Mouse (Mus musculus): ENCODE results near the gene Hnf4a. TPM values are rescaled to one million over a fixed set of nuclear protein-coding genes. Genes with fewer than 3 reads are reported as not detected.

Hnf4a gene
- total and polyA plus RNA-seq, 3 experiments = 0.39 to 1.1 TPM; not detected in 1

DNA sequence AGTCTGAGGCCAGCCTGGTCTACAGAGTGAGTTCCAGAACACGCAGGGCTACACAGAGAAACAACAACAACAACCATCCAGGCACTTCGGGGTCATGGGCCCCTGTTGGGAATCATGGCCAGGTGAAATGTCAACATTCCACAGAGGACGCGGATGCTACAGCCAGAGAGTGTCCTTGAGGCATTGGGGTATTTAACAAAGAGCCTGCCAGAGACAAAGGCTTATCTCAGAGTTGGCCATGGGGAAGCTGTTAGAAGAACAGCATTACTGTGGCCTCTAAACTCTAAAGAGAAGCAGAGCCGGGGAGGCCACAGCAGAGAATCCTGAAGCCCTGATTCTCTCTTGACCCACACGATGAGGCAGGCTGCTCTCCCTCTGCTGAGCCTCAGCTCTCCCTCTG, 37.7 kb upstream of the Hnf4a start:
- H3K4me3 ChIP-seq (ENCODE audit: control insufficient read depth in 1 of 2, insufficient read depth in 1 of 2, low read depth in 2 of 2, low read length in 2 of 2) = no peak overlapping the region
- TF ChIP-seq MAFK (IDR thresholded peaks at IDR 0.05; ENCODE audit: borderline replicate concordance, low read depth, low read length) = no peak
- no peak for TF ChIP-seq EP300 (IDR thresholded peaks at IDR 0.05; ENCODE audit: low read depth in 1 of 2, low read length in 2 of 2)
- no peak for TF ChIP-seq ETS1 (IDR thresholded peaks at IDR 0.05; ENCODE audit: low read depth, low read length)
- no peak for TF ChIP-seq MYB (IDR thresholded peaks at IDR 0.05; ENCODE audit: low read depth, low read length)
- no peak for TF ChIP-seq CHD2 (IDR thresholded peaks at IDR 0.05; ENCODE audit: low read length)
- no peak for TF ChIP-seq POLR2AphosphoS2 (IDR thresholded peaks at IDR 0.05; ENCODE audit: low read length)
- TF ChIP-seq BHLHE40 (IDR thresholded peaks at IDR 0.05; ENCODE audit: borderline replicate concordance, low read depth, low read length) = no peak
- TF ChIP-seq ZC3H11A (IDR thresholded peaks at IDR 0.05; ENCODE audit: low read depth, low read length) = no peak
- TF ChIP-seq USF2 (IDR thresholded peaks at IDR 0.05; ENCODE audit: borderline replicate concordance in 1 of 2, insufficient read depth in 1 of 2, low read depth in 1 of 2, low read length in 2 of 2) = no peak
- TF ChIP-seq USF1 (IDR thresholded peaks at IDR 0.05; ENCODE audit: low read depth, low read length) = no peak
- TF ChIP-seq TBP (IDR thresholded peaks at IDR 0.05; ENCODE audit: low read depth, low read length) = no peak
- H3K9ac ChIP-seq (ENCODE audit: control insufficient read depth, low read depth, low read length, poor library complexity, severe bottlenecking) = no peak overlapping the region
- H3K4me1 ChIP-seq (ENCODE audit: control insufficient read depth in 1 of 2, insufficient read depth in 2 of 2, low read length in 2 of 2) = peaks cover 0 to 7% of the 10 kb centered on the region in 2 experiments; a peak in 2 of 4 replicates
- peaks cover 0 to 5% of the 10 kb centered on the region in 2 experiments; a peak in 1 of 4 replicates for H3K36me3 ChIP-seq (ENCODE audit: control insufficient read depth in 1 of 2, insufficient read depth in 2 of 2, low read length in 2 of 2)
- DNase-seq (ENCODE audit: low read depth, low spot score) = no peak
- no peaks in the 10 kb centered on the region for H3K9me3 ChIP-seq (replicated peaks; ENCODE audit: insufficient read depth, low read length)
- H3K27me3 ChIP-seq (ENCODE audit: control insufficient read depth in 1 of 2, insufficient read depth in 2 of 2, low read length in 2 of 2) = no peaks in the 10 kb centered on the region
- no peak overlapping the region for H3K27ac ChIP-seq (ENCODE audit: control insufficient read depth, low read depth, low read length)
- H3K79me2 ChIP-seq (ENCODE audit: control insufficient read depth, insufficient read depth, low read length, poor library complexity) = peaks cover 4% of the 10 kb centered on the region

DNA sequence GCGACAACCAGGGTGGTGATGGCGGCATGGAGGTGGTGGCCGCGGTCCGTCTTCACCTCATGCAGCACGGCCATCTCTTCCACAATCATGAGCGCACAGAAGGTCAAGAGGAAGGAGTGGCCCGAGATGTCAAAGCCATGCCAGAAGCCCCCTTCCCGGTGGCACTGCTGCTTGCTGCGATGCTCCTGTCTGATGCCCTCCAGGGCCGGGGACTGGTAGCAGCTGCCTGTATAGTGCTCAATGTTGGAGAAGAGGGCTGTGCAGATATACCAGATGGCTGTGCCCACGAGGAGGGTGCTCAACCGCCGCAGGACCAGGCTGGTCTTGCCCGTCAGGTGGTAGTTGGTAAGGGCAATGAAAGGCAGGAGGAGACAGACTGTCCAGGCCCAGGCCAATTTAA, 36.9 kb upstream of the Hnf4a start:
- H3K36me3 ChIP-seq (ENCODE audit: control insufficient read depth in 1 of 2, insufficient read depth in 2 of 2, low read length in 2 of 2) = peaks cover 0 to 5% of the 10 kb centered on the region in 2 experiments; a peak in 1 of 4 replicates
- H3K9me3 ChIP-seq (replicated peaks; ENCODE audit: insufficient read depth, low read length) = no peaks in the 10 kb centered on the region
- H3K27ac ChIP-seq (ENCODE audit: control insufficient read depth, low read depth, low read length) = no peak overlapping the region
- no peak for TF ChIP-seq ZKSCAN1 (IDR thresholded peaks at IDR 0.05; ENCODE audit: low read depth, low read length)
- TF ChIP-seq RCOR1 (IDR thresholded peaks at IDR 0.05; ENCODE audit: low read depth, low read length) = no peak
- TF ChIP-seq SMC3 (IDR thresholded peaks at IDR 0.05; ENCODE audit: low read depth, low read length) = no peak
- TF ChIP-seq BHLHE40 (IDR thresholded peaks at IDR 0.05; ENCODE audit: borderline replicate concordance, low read depth, low read length) = no peak
- TF ChIP-seq SIN3A (IDR thresholded peaks at IDR 0.05; ENCODE audit: low read length) = no peak
- no peak for TF ChIP-seq USF2 (IDR thresholded peaks at IDR 0.05; ENCODE audit: borderline replicate concordance in 1 of 2, insufficient read depth in 1 of 2, low read depth in 1 of 2, low read length in 2 of 2)
- TF ChIP-seq MAX (IDR thresholded peaks at IDR 0.05; ENCODE audit: low read length) = no peak
- no peak for TF ChIP-seq RAD21 (IDR thresholded peaks at IDR 0.05; ENCODE audit: low read depth, low read length)
- no peak for TF ChIP-seq HCFC1 (IDR thresholded peaks at IDR 0.05; ENCODE audit: low read depth, low read length)
- no peak for DNase-seq (ENCODE audit: low read depth, low spot score)
- no peak overlapping the region for H3K9ac ChIP-seq (ENCODE audit: control insufficient read depth, low read depth, low read length, poor library complexity, severe bottlenecking)
- H3K4me1 ChIP-seq (ENCODE audit: control insufficient read depth in 1 of 2, insufficient read depth in 2 of 2, low read length in 2 of 2) = peaks cover 0 to 7% of the 10 kb centered on the region in 2 experiments; a peak in 2 of 4 replicates
- H3K79me2 ChIP-seq (ENCODE audit: control insufficient read depth, insufficient read depth, low read length, poor library complexity) = peaks cover 4% of the 10 kb centered on the region
- no peaks in the 10 kb centered on the region for H3K27me3 ChIP-seq (ENCODE audit: control insufficient read depth in 1 of 2, insufficient read depth in 2 of 2, low read length in 2 of 2)
- H3K4me3 ChIP-seq (ENCODE audit: control insufficient read depth in 1 of 2, insufficient read depth in 1 of 2, low read depth in 2 of 2, low read length in 2 of 2) = no peak overlapping the region

Data from MEL (cell line).